Mouse (Mus musculus) C2C12 (cell line): ENCODE data around the gene Pacs2. TPM values are rescaled to one million over a fixed set of nuclear protein-coding genes. Genes with fewer than 3 reads are reported as not detected.

Source experiments
- H3K27me3 ChIP-seq: one replicate; pipeline ENCODE4 v1.6.1; 2011; ENCODE audit not compliant: control insufficient read depth, insufficient read depth, insufficient read length
- H3K36me3 ChIP-seq: one replicate; pipeline ENCODE4 v1.6.1; 2011; ENCODE audit not compliant: control insufficient read depth, insufficient read depth
- H3K4me3 ChIP-seq: one replicate; pipeline ENCODE4 v1.5.1; 2011; ENCODE audit warnings: mild to moderate bottlenecking, control low read depth; ENCODE audit not compliant: poor library complexity, insufficient read depth, severe bottlenecking
- H3K79me2 ChIP-seq: one replicate; pipeline ENCODE4 v1.6.1; 2011; ENCODE audit not compliant: control insufficient read depth, insufficient read depth
- H3K79me3 ChIP-seq: one replicate; pipeline ENCODE4 v1.6.1; 2011; ENCODE audit warnings: low read depth, control low read depth
- H3ac ChIP-seq: one replicate; pipeline ENCODE3; 2011; ENCODE audit warnings: low read depth; ENCODE audit not compliant: control insufficient read depth, insufficient read length
- CEBPB ChIP-seq: IDR thresholded peaks from one replicate; pipeline ENCODE4 v1.6.1; 2011; ENCODE audit warnings: low read depth, mild to moderate bottlenecking, control low read depth, moderate library complexity
- CTCF ChIP-seq: IDR thresholded peaks from one replicate; pipeline ENCODE4 v1.5.1; 2011; ENCODE audit not compliant: control insufficient read depth, insufficient read depth, insufficient read length
- FOSL1 ChIP-seq: IDR thresholded peaks from one replicate; pipeline ENCODE4 v1.8.0; 2011; ENCODE audit warnings: mild to moderate bottlenecking, low read length; ENCODE audit not compliant: poor library complexity, insufficient read depth, severe bottlenecking
- MAX ChIP-seq: IDR thresholded peaks from one replicate; pipeline ENCODE4 v1.6.1; 2011; ENCODE audit warnings: mild to moderate bottlenecking, control low read depth
- MYOD1 ChIP-seq: IDR thresholded peaks from one replicate; pipeline ENCODE4 v1.6.1; 2011; ENCODE audit warnings: low read depth; ENCODE audit not compliant: control insufficient read depth, insufficient read length
- MYOG ChIP-seq: IDR thresholded peaks from one replicate; pipeline ENCODE4 v1.6.1; 2011; ENCODE audit not compliant: control insufficient read depth, insufficient read length; ENCODE audit errors: extremely low read depth
- USF1 ChIP-seq: IDR thresholded peaks from one replicate; pipeline ENCODE4 v1.6.1; 2011; ENCODE audit warnings: low read depth, mild to moderate bottlenecking, control low read depth, moderate library complexity
- polyA plus RNA-seq: library from polyadenylated mRNA; unstranded; fragments of >200 nt; fragmentation: generic; extraction: Trizol; gene quantifications from one replicate; pipeline ENCODE4 v1.2.1, GENCODE M21; 2012; ENCODE audit warnings: missing spikeins

Pacs2 gene
- polyA plus RNA-seq, 1 experiment, result 48.8 TPM

DNA sequence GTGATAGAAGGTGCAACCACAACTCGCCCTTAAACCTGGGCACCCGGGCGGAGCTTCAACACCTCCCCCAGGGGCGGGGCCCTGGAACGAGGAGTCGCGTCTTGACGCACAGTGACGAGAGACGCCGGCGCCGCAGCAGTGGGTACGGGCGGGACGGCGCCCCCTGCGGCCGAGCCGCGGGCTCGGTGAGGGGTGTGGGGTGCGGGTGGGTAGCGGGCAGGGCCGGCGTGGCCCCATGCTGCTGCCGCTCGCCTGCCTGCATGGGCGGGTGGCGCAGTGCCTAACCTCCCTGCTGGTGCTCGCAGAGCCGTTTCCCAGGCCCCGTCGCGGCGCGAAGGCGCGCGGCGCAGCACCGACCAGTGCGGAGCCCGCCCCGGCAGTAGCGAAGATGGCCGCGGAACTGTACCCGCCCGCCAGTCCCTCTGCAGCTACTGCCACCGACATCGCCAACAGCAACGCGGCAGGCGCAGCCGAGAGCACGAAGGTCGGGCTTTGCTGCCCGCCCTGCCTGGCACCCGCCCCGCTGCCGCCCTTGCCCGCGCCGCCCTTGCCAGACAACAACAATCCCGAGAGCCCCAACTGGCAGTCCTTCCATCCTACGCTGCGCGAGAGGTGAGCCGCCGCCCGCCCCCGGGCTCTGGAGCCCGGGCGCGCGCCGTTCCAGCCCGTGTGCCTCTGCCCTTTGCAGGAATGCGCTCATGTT, 37.8 kb upstream of the Pacs2 start, which contains the start of gene Btbd6:
Gene Btbd6, plus strand, starts transcription at position 112 of the 703 bp plus-strand sequence.
- Histone ChIP-seq H3K36me3 (peaks cover 57% of the 10 kb centered on the region), H3K79me3 (peaks cover 1% of the 10 kb centered on the region), H3ac (peak within 1 kb of the TSS; percentile 77), H3K27me3 (no peaks in the 10 kb centered on the region), H3K4me3 (peak within 1 kb of the TSS; percentile 53), H3K79me2 (peaks cover 21% of the 10 kb centered on the region)
- TF ChIP-seq CTCF, result peak; percentile 90
- peak; percentile 47 for TF ChIP-seq MAX
- no peak for TF ChIP-seq CEBPB

DNA sequence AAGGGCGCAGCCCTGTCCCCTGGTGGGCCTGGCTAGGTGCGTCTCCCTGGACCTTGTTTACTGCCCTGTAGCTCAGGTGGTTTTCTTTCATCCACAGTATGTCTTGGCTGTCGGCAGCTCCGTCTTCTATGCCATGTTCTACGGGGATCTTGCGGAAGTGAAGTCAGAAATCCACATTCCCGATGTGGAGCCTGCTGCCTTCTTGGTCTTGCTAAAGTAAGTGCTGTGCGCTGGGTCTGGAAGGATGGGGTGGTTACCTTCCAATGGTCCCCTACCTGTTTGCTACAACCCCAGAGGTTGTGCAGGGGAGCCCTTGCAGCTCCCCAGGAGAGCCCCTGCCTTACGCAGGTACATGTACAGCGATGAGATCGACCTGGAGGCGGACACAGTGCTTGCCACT, 37.2 kb upstream of the Pacs2 start:
- Histone ChIP-seq H3ac (peak overlapping the region; percentile 77), H3K79me2 (peaks cover 21% of the 10 kb centered on the region), H3K4me3 (peak overlapping the region; percentile 53), H3K36me3 (peaks cover 61% of the 10 kb centered on the region), H3K79me3 (peaks cover 1% of the 10 kb centered on the region), H3K27me3 (no peaks in the 10 kb centered on the region)
- no peak for TF ChIP-seq MYOG
- no peak for TF ChIP-seq FOSL1
- TF ChIP-seq USF1, result no peak

DNA sequence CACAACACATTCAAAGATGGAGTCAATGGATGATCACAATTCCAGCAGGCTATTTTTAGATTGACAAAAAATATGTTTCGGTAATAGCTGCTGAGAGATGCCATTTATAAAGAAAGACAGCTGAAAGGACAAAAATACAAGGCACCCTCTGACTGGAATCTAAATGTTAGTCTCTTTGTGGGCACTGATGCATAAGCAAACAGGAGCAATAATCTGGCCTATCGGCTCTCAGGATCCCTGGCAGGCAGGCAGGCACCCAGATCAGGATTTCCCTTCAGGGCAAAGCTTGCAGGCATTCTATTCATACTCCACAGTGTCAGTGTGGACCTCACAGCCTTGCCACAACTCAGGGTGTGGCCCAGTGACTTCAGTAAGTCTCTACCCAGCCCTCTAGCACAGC, 32.3 kb upstream of the Pacs2 start:
- no peak for TF ChIP-seq CEBPB
- TF ChIP-seq FOSL1, result no peak
- TF ChIP-seq MAX, result no peak
- no peak for TF ChIP-seq USF1
- TF ChIP-seq MYOG, result no peak
- no peak for TF ChIP-seq MYOD1
- no peak for TF ChIP-seq CTCF
- Histone ChIP-seq H3K4me3 (no peak overlapping the region), H3ac (no peak overlapping the region), H3K79me2 (peaks cover 28% of the 10 kb centered on the region), H3K27me3 (no peaks in the 10 kb centered on the region), H3K79me3 (no peaks in the 10 kb centered on the region), H3K36me3 (peaks cover 79% of the 10 kb centered on the region)

DNA sequence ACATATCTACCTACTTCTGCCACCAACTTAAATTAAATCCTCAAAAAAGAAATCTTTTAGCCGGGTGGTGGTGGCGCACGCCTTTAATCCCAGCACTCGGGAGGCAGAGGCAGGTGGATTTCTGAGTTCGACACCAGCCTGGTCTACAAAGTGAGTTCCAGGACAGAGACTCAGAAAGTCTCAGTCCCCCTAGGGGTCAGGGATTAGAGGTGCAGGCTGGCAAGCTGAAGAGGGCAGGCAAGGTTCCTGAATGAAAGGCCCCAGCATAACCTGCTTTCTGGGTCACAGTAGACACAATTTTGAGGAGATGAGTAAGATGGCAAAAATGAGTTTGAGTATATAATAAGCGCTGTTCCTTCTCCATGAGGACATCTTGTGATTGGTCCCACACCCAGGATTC, 29.0 kb upstream of the Pacs2 start:
- Histone ChIP-seq H3K79me2 (peaks cover 28% of the 10 kb centered on the region), H3ac (no peak overlapping the region), H3K27me3 (no peaks in the 10 kb centered on the region), H3K36me3 (peaks cover 67% of the 10 kb centered on the region), H3K79me3 (peaks cover 8% of the 10 kb centered on the region), H3K4me3 (no peak overlapping the region)
- TF ChIP-seq CTCF, result no peak
- no peak for TF ChIP-seq FOSL1
- no peak for TF ChIP-seq MAX
- TF ChIP-seq MYOG, result no peak
- TF ChIP-seq CEBPB, result no peak
- no peak for TF ChIP-seq USF1
- no peak for TF ChIP-seq MYOD1

DNA sequence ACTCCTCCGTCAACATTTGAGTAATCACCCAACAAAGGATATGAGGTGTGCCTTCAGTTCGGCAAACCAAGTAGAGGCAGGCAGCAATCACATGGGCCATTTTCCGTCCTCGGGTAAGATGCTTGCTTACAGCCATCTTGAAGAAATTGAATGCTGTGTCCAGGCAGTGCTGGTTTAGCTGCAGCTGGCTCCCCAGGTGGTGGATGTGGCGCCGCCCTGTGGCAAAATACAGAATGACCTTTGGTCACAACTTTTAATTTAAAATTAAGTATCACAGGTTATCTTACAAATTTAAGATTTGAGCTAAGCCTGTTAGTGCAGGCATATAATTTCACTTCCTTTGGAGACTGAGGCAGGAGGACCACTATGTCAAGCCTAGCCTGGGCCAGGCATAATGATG, 26.4 kb upstream of the Pacs2 start:
- Histone ChIP-seq H3K4me3 (no peak overlapping the region), H3K27me3 (no peaks in the 10 kb centered on the region), H3K36me3 (peaks cover 49% of the 10 kb centered on the region), H3K79me2 (peaks cover 32% of the 10 kb centered on the region), H3ac (no peak overlapping the region), H3K79me3 (peaks cover 10% of the 10 kb centered on the region)
- TF ChIP-seq MYOD1 (no peak), CEBPB (no peak), FOSL1 (no peak)

DNA sequence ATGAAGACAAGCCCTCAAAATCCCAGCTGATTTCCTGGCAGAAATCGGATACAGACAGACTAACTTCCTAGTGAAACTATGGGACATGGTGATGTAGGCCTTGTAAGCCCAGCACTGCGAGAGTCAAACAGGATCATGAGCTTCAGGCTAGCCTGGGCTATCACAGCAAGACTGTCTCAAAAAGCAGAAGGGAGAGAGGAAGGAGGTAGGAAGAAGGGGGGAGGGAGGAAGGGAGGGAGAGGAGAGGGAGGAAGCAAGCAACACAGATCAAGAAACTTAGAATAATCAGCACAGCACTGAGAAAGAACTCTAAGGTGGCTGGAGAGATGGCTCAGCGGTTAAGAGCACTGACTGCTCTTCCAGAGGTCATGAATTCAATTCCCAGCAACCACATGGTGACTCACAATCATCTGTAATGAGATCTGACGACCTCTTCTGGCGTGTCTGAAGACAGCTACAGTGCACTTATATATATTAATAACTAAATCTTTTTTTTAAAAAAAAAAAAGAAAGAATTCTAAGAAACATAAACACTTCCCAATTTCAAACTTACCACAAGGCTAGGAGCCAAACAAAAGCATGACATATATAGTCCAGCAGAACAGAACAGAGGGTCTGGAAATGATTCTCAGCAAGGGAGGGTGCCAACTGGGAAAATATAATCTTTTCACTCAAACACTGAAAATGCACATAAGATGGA, 23.5 kb upstream of the Pacs2 start:
- Histone ChIP-seq H3ac (no peak overlapping the region), H3K79me3 (peaks cover 23% of the 10 kb centered on the region), H3K4me3 (no peak overlapping the region), H3K36me3 (peaks cover 28% of the 10 kb centered on the region), H3K79me2 (peaks cover 52% of the 10 kb centered on the region), H3K27me3 (no peaks in the 10 kb centered on the region)
- no peak for TF ChIP-seq CEBPB
- no peak for TF ChIP-seq MAX
- TF ChIP-seq FOSL1, result no peak
- no peak for TF ChIP-seq CTCF
- TF ChIP-seq MYOD1, result no peak
- TF ChIP-seq USF1, result no peak
- TF ChIP-seq MYOG, result no peak
